Mouse (Mus musculus) bone marrow macrophage, adult 2 months (primary cell): ENCODE results near the gene Tasp1.
"Not testable (repeated sequence)": the region's sequence is repeated elsewhere in the genome, so short reads cannot be mapped to it uniquely, and the experiment has no call there.

ENCODE experiments used
- CTCF ChIP-seq: IDR thresholded peaks from 2 replicates; pipeline ENCODE4 v1.5.1; 2012; ENCODE audit warnings: low read depth, mild to moderate bottlenecking, low read length, moderate library complexity
- POLR2A ChIP-seq: IDR thresholded peaks from 2 replicates; pipeline ENCODE4 v1.6.1; 2012; ENCODE audit warnings: mild to moderate bottlenecking, low read depth, low read length, borderline replicate concordance

DNA sequence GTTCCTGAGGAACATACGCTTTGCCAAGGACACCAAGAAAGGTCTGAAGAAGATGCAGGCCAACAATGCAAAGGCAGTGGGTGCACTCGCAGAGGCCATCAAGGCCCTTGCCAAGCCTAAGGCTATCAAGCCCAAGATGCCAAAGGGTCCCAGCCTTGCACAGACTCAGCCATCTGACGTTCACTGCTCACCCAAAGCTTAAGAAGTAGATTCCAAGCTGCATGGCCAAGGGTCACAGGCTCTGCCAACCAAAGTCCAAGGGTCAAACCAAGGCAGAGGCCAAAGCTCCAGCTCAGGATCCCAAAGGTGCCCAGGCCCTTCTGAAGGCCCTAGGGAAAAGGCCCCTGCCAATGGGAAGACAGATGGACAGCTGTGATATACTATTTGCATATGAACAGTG, 203.2 kb downstream of the Tasp1 start:
- TF ChIP-seq CTCF, POLR2A: not testable (repeated sequence)
